Mouse (Mus musculus): ENCODE results near the gene Msln.
A peak's percentile ranks its signal among the peaks of the same experiment; 100 is the strongest.

The Msln gene

DNA sequence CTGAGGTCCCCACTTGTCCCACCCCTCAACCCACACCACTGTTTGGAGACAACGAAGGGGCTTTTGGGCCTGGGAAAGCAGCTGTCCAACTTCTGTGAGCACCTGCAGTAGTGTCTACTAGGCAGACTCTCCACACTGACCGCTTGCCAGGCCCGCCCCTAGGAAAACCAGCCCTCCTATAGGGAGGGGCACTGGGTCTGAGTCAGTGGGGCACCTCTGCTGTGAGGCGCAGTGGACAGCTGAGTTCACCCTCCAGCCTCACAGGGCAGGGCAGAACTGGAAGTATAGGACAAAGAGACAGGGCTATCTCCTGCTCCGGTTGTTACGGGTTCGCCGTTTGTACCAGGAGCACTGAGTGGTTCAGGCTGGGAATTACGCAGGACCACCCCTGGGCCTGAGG is at the start of gene Msln:
Gene Msln (minus strand): TSS at position 138 of the 400 bp plus-strand sequence.
- DNase-seq (ENCODE audit: low spot score) = no peak

DNA sequence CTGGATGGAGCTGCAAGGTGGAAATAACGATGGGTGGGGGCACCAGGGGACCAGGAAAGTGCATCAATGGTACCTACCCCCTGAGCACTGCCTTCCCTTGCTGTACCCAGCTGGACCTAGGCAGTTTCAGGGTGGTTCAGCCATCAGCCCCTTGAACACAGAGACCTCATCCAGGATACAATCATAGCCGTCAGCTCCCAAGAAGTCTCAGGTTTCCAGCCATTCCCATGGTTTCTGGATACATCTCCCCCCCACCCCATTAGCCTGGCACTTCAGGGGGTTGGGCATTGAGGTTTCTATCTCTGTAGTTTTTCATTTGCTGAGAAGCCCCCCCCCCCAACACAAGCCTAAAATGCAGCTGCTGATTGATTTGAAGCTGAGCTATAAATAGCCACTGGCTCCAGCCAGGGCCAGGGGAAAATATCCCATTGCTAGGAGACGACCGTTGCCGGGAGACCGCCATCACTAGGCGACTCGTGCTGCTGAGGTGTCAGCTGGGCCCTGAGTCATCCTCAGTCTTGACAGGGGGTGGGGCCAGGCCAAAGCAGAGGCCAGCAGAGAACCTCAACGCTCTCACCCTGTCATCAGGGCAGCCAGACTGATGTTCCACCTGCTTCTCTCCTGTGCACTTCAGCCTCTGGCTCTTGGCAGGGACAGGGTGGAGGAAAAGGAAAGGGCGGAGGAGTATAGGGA is 48.8 kb upstream of the Msln start:
- no peak for DNase-seq (ENCODE audit: low spot score)

DNA sequence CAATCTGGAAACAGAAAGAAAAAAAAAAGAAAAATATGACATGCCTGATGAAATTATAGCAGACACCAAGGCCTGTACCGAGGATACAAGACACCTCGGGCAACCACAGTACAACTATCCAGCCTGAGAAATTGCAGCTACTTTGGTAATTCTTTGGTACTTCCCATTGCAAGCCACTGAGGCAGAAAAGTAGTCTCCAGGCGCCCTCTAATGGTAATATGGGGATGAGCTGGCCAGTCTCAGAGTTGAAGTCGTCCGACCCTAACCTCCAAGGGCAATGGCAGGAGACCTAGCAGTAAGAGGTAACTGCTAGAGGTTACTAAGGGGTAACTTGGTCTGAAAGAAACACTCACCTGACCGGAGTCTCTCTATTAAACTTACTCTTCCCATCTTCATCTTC is 46.9 kb upstream of the Msln start:
- peak; percentile 50 for DNase-seq (ENCODE audit: low spot score)

DNA sequence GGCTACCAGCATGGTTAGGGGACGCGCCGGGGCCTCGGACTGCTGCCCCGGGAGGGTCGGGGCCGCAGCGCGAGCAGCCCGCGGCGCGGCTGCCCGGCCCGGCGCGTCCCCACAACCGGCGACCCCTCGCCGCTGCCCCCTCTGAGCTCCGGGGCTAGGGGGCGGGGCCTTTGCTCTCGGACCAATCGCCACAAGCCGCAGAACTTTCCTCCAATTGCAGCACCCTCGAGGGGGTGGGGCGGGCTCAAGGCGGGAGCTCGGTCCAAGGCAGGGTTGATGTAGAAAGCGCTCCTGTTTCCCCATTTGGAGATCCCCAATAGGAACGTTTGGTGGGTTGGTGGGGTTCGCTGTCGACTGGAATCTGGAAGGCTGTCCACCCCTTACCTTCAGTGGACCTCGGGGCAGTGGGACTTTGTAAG is 42.8 kb upstream of the Msln start, which contains the start of gene Metrn:
Gene Metrn (minus strand): TSS at position 186 of the 419 bp plus-strand sequence.
- peak; percentile 75 for DNase-seq (ENCODE audit: low spot score)

DNA sequence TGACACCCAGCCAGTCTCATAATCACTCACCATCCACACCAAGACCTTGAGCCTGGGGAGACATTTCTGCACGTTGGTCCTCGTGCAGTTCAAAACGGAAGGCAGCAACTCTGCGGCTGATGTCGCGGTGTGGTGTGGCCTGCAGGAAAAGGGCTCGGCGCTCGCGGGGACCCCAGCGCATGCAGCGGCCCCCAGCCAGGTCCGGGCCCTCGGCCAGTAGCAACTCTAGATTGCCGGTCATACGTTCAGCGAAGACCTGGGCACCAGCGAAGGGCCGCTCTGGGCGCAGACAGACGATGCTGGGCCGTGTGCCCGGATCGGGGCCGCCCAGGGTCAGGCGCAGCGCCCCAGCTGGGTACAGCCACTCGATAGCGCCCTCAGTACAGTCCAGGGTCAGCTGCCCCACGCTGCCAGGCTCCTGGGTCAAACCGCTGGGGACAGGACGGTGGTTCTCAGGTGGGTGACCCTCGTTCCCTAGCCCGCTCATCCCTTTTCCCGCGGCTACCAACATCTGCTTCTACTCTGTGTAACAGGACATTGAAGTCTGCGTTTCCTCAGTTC is 42.1 kb upstream of the Msln start:
- no peak for DNase-seq (ENCODE audit: low spot score)

DNA sequence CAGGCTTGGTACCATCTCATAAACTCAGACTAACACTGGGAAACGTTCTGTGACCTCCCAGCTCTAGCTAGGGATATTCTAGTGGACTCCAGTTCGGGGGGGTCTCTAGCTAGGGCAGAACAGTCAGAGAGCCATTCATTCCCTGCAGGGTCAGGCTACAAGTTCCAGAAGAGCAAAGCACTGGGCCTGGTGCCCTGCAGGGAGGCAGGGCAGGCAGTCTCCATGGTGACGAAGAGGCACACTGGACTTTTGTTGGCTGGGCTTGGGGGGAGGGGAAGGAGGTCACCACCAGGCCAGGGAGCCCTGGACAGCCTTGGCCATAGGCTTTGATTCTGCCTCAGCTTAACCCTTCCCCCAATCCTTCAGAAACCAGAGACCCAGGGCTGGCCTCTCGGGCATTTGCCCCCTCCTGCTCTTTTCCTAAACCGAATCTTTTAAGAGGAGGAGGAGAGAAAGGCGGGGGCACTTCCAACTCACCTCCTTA is 41.5 kb upstream of the Msln start, which contains the start of gene AC134908.4:
Gene AC134908.4 (minus strand): TSS at position 51 of the 484 bp plus-strand sequence.
- DNase-seq (ENCODE audit: low spot score) = no peak

DNA sequence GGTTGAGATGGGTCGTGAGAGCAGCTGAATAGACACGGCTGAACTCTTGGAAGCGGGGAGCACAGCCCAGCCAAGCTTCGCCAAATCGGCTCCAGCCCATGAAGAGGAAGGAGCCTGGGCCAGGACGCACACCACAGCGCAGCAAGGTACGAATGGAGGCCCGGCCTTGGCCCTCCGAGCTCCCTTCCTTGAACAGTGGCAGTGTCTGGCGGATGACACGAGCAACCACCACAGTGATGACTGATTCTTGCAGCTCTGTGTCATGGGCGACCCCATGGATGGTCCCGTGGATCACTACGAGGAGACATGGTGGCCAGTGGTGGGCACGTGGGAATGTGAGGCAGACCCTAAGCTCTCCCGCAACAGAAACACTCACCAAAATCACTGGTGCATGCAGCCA is 40.8 kb upstream of the Msln start:
- DNase-seq (ENCODE audit: low spot score) = no peak

DNA sequence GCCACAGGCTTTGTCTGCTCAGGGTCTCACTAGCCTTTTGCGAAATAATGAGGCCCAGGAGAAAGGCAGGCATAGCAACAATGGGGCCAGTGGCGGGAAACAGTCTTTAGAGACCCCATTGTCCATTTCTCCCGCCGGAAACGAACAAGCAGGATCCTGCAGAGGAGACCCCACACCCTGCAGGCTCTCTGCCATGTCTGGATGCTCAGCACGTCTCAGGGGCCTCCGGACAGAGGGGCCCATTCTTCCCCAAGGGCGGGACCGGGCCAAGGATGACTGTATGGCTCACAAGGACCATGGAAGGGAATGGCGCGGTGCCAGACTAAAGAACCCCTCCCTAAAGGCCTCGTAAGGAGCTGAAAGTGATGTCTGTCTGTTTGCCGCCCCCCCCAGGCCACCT is 40.0 kb upstream of the Msln start:
- DNase-seq (ENCODE audit: low spot score) = no peak

DNA sequence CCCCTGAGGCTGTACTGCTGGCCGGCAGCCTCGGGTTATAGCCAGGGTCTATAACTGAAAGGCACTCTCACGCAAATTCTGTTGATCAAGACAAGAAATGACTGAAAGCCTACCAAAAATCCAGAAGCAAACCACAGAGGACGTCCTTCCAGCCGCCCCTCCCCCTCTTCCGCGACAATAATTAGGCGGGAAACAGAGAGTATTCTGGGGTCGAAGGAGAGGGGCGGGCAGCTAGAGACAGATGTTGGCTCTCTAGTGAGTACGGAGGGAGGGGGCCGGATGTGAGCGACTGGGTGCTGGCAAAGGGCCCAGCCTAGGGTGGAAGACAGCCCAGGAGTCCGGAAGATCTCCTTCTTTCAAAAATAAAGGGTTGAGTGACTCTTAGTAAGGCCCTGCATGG is 38.4 kb upstream of the Msln start, which contains the start of gene Fam173a:
Gene Fam173a (minus strand): TSS at position 287 of the 400 bp plus-strand sequence.
- DNase-seq (ENCODE audit: low spot score) = peak; percentile 54

DNA sequence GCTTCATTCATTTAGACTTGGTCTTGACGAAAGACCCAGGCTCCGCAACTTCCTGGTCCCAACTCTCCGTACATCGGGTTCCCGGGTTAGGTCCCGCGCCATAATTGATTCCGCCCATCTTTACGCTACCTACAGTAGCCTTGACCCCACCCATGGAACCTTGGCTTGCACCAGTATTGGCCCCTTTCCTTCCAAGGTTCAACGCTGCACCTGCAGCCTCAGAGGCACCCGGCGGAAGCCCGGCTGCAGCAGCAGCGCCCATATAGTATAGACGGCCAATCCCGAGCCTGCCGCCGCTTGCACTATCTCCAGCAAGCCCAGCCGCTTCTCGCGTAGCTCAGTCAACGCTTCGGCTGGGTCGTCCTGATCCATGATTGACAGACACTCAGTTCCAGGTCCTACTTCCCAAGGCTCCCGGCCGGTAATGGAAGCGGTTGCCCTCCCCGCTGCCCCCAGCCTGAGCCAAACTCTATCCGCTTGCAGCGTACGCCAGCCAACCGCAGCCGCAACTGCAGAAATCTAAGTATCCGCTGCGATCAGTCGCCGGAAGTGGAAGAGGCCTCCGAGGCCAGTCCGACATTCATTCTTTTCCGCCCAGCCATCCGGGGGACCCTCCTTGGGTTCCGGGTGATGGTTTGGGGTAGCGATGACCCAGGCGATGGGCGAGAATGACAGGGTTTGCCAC is 37.8 kb upstream of the Msln start:
- peak; percentile 78 for DNase-seq (ENCODE audit: low spot score)

DNA sequence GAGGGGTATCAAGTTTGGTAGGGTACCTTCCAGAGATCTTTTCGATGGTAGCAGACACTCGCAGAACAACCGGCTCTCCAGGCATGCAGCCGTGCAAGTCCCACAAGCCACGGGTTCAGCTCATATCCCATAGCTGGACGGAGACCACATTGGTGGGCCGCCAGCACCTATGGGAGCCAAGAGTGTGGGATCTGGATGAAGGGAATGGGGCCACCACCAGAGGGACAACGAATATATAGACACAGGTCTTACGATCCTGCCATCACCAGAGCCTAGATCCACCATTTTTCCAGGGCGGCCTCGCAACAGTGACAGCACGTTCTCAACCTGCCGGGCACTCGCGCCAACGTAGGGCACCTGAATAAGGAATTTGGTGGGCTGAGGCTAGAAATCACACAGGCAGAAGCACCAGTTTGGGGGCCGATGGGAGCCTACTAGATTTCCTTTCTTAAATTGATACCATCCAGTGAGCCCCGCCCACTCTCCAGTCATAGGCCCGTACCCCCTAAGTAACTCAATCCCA is 37.2 kb upstream of the Msln start:
- no peak for DNase-seq (ENCODE audit: low spot score)

DNA sequence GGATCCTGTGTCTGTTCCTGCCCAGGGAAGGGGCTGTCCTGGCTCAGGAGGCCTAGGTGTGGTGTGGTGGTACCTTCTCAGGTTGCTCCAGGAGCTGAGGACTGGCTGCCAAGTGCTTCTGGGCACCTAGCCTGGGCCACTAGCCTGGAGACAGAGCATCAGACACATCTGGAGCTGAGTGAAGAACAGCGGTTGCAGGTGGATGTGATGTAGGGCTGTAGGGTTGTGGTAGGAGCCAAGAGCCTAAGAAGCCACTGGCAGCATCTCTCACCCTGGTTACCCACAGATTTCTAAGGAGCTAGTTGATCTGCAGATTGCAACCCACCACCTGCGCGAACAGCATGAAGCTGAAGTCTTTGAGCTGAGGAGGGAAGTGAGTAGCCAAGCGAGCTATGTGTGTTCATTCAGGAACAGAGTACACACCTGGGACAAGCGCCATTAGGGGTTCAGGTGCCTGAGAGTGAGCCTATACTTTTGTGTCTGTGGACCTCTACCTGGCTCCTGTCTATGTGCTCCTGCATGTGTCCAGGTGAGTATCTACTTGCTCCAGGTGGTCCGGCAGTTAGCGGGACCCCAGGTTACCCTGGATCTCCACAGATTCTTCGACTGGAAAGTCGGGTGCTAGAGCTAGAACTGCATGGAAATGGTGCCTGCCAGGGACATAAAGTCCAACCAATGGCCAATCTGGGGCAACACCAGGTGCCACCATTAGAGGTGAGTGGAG is 32.8 kb upstream of the Msln start:
- no peak for DNase-seq (ENCODE audit: low spot score)

DNA sequence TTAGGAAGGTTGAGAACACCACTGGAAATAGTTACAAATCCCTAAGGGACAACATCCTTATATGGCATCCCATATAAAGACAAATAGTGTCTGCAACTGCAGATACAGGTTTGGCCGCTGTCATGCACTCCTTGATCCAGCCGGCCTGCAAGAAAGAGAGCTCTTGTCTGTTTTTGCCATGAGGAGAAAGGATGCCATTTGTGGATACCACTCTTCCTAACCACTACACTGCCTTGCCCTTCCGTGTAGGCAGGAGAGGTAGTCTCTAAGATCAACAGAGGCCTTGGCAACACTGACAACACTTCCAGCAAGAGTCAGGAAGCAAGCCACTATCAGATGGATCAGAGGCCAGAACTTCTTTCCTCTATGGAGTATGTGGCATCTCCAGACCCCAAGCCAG is 32.1 kb upstream of the Msln start, which contains the start of gene Ccdc78:
Gene Ccdc78 (plus strand): TSS at position 301 of the 400 bp plus-strand sequence.
- no peak for DNase-seq (ENCODE audit: low spot score)

DNA sequence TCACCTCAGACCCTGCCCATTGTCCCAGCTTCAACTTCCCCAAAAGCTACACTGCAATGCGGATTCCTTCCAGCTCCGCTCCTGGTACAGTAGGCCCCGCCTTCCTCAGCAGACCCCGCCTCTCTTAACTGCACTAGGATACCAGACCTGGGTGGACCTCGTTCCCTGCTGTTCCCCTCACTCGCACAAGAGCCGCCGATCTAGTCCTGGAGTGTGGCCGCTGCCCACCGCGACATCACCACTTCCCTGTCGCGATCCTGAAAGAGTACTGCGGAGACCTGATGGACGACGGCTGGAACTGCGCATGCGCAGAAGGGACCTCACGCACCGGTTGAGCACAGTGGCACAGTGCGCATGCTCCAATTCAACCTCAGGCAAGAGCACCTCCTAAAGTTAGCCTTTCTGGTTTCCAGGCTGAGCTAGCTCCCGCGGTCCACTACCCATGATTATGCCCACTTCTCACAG is 31.1 kb upstream of the Msln start, which contains the start of gene Haghl:
Gene Haghl (minus strand): TSS at position 393 of the 465 bp plus-strand sequence.
- DNase-seq (ENCODE audit: low spot score) = peak; percentile 91

DNA sequence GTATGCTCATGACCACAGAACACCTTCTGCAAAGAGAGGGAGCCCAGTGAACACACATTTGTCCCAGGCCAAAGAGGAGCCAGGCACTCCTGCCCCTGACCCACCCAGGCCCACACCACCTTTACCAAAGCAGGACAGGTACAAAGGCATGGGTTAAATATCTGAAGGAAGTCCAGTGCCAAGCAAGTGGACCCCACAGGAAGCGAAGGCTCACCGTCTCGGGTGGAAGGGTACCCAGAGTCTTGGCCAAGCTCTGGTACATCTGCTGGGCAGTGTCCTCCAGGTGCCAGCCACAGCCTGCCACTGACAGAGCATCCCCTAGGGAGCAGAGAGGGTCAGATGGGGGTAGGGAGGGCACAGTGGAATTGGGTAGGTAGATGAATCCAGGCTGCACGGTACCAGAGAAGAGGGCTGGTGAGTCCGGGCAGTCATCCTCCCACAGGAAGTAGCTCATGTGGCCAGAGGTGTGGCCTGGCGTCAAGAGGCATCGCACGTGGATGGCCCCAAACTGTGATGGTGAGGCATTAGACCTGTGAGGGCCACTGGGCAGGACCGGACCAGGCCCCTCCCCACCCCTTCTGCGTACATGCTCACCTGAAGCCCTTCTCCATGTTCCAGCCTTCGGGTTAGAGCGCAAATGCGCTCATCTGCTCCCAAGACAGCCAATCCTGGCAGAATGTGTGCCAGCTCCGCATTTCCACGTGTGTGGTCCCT is 29.8 kb upstream of the Msln start:
- DNase-seq (ENCODE audit: low spot score) = no peak

DNA sequence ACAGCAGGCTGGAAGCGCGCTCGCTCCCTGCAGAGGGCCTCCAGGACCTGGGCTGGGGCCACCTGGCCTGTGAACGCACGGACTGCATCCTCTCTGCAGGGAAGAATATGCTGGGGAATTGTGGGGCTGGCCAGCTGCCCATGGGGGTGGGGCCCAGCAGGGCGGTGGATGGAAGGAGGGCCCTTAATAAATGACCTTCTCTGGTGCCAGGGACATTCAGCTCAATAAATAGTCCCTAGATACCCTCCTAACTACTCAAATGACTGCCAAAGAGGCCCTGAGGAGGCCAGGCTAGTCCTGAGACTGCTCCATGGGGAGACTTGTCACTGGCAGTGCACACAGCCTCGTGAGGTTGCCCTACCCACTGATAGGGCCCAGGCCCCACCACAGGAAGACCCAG is 28.9 kb upstream of the Msln start:
- no peak for DNase-seq (ENCODE audit: low spot score)

DNA sequence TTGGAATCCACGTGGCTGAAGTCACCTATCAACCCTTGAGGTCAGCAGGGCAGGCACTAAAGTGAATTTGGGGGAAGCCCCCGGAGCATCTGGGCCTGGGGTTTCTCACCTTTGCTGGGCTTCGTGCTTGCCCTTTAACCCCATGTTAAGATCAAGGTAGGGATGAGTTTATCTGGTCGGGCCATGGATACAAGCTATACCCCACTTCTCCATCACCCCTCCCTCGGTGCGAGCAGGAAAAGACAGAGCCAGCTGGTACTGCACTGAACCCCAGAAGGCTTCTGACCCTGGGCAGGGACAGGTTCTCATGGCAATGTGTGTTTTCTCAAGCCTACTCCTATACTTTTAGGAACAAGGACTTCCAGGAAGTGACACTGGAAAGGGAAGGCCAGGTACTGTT is 27.2 kb upstream of the Msln start:
- DNase-seq (ENCODE audit: low spot score) = no peak

DNA sequence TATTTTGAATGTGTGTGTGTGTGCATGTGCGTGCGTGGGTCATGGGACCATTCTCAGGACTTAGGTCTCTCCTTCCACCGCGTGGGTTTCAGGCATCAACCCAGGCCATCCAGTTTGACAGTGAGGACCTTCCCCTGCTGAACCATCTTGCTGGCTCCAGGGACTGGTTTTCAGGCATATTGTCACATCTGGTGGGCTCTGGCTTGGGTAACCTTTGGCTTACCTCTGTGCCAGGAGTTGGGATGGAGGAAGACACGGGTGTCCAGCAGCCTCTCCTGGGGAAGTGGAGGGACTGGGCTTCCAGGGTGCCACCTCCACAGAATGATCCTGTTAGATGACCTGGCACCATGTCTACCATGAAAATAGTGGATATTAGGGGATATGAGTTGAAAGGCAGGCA is 23.8 kb upstream of the Msln start:
- no peak for DNase-seq (ENCODE audit: low spot score)

DNA sequence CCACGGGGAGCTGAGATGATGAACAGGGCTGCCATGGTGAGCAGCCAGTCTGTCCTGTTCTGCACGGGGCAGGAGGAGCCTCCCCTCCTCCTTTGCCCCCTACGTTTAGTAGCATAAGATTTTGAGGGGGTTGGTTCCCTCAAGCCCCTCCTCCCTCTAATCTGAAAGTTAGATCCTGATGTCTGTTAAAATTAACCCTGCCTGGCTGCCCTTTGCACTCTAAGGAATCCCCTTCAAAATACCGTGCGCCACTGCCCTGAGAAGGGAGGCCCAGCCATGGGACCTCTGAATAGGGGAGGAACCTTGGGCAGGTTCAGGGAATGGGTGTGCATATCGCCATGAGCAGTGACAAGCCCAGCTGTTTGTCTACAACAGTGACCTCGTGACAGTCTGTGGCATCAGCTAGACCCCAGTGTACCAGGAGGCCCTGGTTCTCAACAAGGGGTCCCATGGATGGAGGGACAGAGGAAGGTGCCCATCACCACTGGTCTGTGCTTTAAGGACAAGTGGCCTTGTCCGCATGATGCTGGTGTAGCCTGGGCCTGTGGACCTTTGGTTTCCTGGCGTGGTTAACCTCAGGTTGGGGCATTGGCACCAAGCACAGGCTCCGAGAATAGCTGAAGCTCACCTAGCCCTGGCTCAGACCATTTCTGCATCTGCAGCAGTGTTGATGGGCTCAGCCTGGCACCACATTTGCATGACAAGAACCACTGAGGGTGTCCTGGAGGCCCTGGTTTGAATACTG is 21.3 kb upstream of the Msln start:
- DNase-seq (ENCODE audit: low spot score) = no peak

DNA sequence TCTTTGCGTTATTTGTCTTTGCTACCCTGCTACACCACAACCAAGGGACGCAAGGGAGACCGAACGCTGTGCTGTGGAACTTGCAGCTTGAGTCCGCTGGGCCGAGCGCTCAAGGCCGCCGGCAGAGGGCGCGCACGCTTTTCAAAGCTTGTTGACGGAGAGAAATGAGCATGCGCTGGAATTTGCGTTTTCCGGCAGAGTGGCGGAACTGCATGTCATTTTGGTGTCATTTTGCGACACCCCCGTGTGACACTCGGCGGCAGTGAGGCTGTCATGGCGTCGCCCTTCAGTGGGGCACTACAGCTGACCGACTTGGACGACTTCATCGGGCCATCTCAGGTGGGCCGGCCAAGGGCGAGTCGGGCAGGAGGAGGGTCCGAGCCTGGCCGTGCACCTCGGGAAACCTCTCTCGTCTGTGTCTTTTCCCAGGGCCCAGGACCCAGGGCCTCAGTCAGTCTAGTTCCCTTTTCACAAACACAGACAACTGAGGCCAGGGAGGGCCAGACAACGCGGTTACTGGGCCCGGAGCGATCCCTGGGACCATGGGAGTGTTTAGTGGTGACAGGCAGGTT is 19.5 kb upstream of the Msln start, which contains the start of gene Narfl:
Gene Narfl (plus strand): TSS at position 228 of the 572 bp plus-strand sequence.
- DNase-seq (ENCODE audit: low spot score) = peak; percentile 94

Data from spleen, adult 12 weeks (tissue).